Mouse (Mus musculus) kidney, postnatal 4 days (tissue): ENCODE data around the gene Acp7.
A peak's percentile ranks its signal among the peaks of the same experiment; 100 is the strongest.
"Not testable (repeated sequence)": the region's sequence is repeated elsewhere in the genome, so short reads cannot be mapped to it uniquely, and the experiment has no call there.

ENCODE experiments used
- DNase-seq, 2 experiments: peaks; one replicate each; pipeline ENCODE4 v3.0.0; 2021; ENCODE audit warnings: mixed read lengths in 2 of 2

Gene Acp7

DNA sequence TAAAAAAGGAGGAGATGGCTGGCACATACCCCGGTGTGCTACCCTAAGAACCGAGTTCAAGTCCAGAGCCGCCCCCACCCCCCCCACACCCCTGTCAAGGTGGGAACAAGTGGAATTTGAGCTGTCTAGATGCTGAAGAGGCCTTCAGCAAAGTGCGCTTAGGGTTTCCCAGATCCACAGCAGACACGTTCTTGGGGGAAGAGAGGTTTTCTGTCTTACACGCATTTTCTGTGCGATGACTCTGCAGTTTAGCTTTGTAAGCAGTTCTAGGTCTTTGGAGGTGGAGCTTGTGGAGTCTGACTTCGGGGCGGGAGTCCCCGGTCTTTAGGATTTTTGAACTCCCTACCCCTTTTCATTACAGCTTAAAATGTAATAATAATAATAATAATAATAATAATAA is at the start of gene Acp7:
Gene Acp7 (minus strand): TSS at position 260 of the 400 bp plus-strand sequence.
- DNase-seq = no peak

DNA sequence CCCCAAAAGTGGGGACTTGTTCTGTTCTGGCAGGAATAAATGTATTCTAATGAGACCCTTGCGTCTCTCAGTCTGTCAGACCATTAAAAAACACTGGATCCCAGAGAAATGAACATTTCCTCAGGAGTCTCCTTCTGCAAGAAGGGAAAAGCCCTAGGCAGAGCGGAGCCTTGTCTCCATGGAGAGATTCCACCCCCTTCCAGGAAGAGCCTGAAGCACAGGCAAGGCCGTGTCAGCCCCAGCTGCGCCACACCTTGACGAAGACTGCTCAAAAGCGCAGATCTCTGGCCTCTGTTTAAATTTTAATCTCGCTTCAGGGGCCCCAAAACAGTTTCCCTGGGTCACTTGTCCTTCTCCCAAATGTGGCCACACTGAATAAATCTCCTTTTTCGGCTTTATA is 46.5 kb upstream of the Acp7 start:
- no peak for DNase-seq

DNA sequence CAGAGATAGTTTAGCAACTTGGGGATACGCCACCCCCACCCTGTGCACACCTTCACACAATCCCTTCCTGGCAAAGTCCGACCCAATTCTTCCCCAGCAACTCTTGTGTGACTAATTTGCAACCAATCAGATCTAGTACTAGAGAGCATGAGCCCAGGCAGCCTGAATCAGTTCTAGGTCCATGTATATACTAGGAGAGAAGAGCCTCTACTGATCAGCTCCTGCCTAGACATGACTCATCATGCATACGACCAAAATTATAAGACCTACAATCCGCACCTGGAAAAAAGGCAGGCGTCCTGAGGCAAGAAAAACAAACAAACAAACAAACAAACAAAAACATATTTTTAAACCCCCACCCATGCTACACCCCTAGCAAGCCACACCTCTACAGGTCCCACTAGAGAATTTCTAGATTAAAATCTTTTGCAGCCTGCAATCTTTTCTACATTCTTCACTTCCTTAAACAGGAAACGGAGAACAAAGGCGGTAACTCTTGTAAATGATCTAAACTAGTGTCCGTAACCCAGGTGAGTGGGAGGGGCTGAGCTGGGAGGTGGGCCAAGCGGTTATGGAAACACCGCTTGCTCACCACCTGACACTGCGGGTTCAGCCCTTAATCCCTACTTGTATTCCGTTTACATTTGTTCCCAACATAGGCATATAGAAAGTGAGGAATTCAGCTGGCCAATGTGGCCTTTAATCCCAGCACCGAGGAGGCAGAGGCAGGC is 45.8 kb upstream of the Acp7 start:
- no peak for DNase-seq

DNA sequence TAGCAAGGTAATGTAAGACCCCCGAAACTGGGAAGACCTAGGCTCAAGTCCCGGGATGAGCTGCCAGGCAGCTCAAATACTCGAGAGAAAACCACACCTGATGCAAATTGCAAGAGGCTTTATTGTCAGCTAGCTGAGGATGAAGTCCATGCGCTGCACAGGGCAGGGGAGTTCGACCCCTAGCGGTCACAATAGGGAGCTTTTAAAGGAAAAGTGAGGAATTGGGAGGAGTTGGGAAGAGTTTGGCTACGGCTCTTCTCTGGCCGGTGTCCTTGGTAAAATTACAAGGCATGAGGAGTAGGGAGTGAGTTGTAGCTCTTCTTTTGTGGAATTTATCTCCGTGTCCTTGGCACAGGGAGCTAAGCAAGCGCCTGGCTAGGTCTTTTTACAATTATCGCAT is 44.6 kb upstream of the Acp7 start:
- peak; percentile 38 to 49 for DNase-seq

DNA sequence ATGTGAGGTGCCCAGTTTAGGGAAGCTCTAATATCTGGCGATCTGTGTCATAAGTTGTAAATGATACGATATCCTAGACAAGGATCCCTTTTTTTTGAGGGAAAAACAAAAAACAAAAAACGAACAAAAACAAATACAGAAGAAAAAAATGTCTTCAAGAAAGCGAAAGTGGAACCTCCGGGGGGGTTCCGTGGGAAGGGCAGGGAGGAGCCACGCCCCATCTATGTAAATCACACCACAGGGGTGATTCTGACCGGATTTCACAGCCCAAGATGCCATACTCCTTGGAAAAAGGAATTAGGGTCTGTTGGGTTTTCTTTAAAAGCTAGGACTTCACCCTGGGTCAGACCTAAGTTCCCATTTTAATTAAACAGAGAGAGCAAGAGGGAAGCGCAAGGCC is 43.9 kb upstream of the Acp7 start:
- DNase-seq = no peak

DNA sequence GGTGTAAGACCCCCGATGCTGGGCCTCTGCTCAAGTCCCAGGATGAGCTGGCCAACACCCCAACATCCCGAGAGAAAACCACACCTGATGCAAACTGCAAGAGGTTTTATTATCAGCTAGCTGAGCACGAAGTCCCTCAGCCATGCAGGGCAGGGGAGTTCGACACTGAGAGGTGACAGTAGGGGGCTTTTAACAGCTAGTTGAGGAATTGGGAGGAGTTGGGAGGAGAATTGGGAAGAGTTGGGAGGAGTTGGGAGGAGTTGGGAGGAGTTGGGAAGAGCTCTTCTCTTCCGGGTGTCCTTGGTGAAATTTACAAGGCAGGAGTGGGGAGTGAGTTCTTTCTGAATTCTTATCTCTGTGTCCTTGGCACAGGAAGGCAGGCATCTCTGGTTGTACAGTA is 41.7 kb upstream of the Acp7 start:
- not testable (repeated sequence) for DNase-seq

DNA sequence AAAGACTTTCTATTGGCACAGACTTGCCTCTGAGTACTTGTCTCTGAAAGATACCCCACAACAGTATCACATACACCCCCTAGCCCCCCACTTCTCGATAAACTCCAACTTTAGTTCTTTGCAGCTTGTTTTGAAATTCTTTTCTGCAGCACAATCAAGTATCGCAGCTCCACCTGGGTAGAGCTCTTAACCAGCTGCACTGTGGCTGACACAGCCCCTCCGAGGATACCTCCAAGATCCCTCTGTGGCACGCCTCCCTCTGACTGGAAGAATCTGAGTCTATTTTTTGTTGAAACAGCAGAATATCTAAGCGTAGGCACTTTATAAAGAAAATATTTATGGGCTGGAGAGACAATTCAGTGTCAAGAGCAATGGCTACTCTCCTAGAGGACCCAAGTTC is 41.1 kb upstream of the Acp7 start:
- DNase-seq = no peak

DNA sequence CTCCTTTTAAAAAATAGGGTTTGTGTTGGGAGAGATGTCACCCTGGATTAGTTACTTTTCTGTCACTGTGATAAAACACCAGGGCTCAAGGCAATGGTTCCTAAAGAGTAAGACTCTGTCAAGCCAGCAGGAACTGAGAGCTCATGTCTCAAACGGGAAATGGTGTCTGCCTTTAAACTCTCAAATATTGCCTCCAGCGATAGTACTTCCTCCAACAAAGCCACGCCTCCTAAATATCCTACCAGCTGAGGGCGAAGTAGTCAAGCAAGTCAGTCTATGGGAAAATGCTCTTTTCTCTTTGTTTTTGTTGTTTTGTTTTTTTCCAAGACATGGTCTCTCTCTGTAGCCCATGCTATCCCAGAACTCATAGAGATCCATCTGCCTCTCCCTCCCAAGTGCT is 40.0 kb upstream of the Acp7 start:
- DNase-seq = no peak

DNA sequence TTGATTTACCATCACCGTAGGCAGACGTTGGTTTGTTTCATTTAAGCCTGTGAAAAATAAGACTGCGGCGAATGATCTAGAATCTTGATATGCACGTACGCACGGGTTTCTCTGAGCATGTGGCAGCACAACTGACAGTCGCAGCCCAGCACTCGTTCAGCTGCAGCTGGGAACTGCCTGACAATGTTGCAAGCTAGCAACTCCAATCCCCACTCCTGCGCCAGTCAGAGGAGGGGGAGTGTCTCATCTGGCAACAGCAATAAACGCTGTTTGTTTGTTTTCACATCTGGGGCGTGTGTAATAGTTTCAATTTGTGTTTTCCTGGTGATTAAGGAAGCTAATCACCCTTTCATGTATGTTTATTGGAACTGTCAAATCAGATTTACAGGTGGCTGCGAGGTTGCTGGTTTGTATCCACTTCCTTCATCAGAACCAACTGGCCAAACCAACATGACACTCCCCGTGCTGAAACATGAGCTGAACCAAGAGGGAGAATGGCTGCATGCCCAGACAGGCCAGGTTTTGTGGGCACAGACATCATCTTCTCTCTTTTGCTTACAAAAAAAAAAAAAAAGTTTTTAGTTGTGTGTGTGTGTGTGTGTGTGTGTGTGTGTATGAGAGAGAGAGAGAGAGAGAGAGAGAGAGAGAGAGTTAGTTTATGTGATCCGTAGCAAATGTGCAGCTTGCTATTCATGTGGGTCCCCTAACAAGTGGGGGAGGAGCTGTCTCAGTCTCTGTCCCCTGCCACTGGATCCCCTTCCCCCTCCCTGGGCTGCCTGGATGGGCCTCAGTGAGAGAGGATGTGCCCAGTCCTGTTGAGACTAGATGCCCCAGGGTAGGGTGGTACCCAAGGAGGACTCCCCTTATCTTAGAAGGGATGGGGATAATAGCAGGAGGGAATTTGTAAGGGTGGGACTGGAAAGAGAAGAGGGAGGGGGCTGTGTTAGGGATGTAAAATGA is 34.8 kb upstream of the Acp7 start:
- DNase-seq = peak; percentile 22 to 48

DNA sequence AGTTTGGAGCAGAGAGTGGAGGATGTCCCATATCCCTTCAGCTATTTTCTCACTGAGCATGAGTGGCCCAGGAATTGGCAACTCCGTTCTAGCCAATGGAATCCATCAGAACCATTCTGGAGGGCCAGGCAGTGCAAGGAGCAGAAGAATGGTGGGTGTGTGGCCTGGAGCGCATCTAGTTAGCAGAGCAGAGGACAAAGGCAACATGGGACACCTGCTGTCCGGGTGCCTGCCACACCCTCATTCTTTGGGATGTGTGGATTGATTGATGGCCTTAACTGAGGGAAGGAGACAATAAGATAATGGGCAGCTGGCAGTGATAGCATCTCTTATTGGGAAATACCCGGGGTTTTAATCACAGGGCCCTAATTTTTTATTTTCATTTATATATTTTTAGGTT is 25.3 kb upstream of the Acp7 start:
- DNase-seq = no peak

DNA sequence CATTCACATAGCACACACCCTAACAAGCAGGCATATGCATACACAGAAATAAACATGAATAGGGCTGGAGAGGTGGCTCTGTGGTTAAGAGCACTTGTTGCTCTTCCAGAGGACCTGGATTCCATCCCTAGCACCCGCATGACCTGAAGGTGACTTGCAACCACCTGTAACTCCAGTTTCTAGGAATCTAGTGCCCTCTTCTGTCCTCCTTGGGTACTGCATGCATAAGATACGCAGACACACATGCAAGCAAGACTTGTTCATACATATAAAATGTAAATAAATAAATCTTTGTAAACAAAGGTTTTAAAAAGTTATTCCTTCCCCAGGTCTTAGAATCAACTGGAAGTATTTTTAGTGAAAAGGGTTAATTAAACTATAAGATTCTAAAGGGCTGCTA is 20.0 kb upstream of the Acp7 start:
- no peak for DNase-seq

DNA sequence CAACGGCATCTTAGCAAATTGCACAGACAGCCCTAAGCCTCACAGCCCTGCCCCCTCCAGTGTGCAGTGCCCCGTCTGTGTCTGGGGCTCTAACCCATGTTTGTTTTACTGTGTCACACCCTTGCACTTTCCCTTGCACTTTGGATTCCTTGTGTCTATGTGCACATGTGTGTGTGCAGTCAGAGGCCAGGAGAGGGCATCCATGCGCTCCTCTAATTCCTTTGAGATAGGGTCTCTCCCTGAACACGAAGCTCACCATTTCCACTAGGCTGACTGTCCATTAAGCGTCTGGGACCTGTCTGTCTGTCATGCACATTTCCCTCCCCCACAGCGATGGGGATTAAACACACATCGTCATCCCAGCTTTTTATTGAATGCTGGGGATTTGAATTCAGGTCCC is 15.9 kb upstream of the Acp7 start:
- no peak for DNase-seq

DNA sequence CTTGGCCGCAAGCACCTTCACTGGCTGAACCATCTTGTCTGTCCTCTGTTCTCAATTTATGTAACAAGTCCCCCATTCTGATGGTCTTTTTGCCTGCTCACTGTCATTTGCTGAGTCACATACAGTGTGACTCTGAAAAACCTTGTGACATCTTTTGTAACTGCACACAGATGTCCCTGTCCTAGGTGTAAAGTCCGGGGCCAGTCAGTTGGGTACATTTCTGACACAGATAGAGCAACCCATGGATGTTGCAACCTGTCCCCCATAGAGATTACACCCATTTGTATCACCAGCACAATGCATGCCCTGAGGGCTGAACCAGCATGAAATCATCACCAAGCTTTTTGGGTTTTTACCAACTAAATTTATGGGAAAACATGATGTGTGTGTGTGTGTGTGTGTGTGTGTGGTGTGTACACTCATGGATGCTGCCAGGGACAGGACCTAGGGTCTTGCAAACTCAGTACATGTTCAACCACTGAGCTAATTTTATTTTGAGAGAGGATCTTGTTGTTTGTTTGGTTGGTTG is 14.9 kb upstream of the Acp7 start:
- no peak for DNase-seq

DNA sequence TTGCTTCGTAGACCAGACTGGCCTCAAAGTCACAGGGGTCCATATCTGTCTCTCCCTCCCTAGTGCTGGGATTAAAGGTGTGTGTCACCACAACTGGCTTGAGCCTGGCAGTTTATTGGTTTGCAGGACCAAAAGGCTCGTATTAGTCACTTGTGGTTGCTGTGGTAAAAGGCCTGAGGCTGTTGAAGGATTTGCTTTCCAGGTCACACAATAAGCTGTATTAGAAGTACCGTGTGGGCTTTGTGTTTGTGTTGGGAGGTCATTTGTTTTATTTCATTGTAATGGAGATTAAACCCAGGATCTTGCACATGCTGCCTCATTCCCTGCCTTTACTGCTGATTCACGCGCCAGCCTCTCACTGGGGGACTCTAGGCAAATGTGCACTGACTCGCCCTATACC is 14.2 kb upstream of the Acp7 start:
- DNase-seq = no peak

DNA sequence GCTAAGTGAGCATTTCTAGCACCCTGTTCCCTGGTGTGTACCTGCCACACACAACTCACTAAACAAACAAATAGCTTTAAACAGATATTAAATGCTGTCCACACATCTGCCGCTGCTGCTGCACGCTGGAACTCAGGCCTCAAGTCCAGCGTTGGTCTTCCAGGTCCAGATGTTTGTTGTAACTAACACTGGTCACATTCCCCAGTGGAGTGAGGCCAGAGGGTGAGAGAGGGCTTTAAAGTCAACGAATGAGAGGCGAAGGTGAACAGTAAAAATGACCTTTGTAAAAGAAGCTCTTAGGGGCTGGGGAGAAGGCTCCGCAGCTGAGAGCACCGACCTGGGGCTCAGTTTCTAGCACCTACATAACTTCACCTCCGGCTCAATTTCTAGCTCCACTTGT is 10.4 kb upstream of the Acp7 start:
- no peak for DNase-seq

DNA sequence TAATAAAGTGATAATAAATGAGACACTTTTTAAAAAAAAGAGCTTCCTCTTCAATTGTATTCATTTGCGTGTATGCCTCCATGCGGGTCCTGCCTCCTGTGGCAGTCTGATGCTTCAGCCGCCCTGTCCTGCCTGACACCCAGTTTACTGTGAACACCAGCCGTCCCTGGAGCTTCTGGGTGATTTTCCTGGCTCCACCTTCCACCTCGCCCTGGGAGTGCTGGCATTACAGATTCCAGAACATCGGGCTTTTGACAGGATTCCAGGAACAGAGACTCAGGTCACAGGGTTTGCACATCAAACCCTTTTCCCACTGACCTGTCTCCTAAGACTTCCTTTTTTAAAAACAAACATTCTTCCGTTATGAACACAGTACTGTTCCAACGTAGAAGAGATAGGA is 6.4 kb upstream of the Acp7 start:
- DNase-seq = no peak

DNA sequence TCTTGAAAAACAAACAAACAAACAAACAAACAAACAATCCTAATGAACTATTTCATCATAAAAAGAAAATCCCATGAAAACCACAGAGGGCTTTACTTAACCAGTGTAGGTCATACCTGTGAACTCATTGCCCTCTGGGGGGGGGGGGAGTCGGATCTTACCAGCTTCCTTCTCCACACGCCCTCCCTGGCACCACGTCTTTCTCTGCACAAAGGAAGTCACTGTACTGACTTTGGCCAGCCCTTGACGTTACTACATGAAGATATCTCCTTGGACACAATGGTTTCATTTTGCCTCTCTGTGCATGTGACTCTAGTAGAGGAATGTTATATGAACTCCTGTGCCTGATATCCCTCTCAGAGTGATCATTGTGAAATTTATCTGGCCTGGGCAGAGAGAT is 3.0 kb upstream of the Acp7 start:
- no peak for DNase-seq

DNA sequence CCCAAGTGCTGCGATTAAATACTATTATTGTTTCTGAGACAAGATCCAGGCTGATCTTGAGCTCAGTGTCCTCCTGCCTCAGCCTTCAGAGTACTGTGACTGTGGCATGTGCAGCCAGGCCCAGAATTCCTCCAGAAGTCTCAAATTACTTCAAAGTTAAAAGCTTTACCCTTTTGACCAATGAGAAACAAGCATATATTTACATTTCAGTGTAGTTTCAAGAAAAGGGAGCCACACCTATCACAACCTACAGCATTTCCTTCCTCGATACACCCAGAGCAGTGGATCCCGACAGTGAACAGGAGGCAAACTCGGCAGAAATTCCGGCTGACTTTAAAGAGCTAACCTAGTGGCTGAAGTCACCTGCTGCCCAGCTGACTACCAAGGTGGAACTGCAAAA is 6.3 kb downstream of the Acp7 start:
- DNase-seq = no peak

DNA sequence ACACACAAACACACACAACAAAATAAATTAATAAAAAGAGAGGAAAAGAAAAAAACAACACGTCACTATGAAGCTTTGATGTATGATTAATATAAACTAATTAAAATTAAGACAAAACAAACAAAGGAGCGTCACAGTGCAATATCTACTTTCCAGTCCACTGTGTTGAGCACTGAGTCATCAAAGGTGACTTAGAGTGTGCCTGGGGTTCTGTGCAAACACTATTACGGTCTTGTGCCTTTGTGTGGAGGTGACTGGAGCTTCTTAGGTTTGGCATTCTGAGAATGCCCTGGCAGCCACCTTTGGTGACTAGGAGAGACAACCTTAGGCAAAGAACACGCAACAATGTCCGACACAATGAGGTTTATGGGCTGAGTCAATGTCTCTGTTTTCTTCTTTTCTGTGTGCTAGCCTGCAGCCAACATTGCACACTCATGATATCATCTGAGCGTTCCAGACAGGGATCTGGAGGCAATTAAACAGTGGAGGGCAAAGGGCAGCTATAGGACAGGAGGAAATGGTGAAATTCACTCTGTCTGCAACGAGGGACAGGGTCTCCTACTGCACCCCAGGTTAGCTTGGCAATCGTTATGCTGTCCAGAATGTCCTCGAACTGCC is 11.9 kb downstream of the Acp7 start:
- DNase-seq = no peak

DNA sequence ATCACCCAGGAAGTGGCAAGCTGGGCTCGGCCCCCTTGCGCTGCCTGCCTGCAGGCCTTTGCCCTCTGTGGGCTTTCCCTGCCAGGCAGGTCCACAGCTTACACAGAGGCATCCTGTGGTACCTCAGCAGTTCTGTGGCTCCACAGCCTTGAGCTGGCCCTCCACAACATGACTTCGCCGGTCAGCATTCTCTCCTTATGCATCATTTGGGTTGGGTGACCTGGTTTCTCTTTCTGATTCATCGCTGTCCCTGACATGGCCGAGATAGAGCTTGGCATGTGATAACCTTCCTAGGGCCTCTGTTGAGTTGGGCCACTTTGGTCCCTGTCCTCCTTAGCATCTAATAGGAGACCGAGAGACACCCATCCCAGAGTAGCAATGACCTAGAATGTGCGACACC is 25.2 kb downstream of the Acp7 start:
- no peak for DNase-seq

DNA sequence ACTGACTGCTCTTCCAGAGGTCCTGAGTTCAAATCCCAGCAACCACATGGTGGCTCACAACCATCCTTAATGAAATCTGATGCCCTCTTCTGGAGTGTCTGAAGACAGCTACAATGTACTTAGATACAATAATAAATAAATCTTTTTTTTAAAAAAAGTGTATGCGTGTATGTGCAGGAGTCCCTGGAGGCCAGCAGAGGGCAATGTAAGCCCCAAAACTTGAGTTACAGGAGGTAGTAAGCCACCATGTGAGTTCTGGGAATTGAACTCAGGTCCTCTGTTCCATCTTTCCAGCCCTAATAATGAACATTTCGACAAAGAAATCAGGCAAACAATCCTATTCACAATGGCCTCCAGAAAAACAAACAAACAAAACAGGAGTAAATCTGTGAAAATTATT is 27.3 kb downstream of the Acp7 start:
- not testable (repeated sequence) for DNase-seq

DNA sequence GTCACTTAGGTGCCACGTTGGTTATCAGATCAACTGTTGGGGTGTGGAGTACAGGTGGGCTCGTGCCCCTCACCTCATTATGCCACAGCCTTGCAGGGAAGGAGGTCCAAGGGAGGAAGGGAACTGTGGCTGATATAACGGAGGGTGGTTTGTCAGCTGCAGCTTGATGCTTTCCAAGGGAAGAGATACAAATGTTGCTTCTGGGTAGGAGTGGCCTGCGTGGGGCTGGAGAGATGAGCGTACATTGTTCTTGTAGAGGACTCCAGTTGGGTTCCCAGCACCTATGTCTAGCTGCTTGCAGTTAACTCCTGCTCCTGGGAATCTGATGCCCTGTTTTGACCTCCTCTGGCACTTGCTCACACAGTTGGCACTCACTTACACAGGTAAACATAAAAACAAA is 28.0 kb downstream of the Acp7 start:
- no peak for DNase-seq

DNA sequence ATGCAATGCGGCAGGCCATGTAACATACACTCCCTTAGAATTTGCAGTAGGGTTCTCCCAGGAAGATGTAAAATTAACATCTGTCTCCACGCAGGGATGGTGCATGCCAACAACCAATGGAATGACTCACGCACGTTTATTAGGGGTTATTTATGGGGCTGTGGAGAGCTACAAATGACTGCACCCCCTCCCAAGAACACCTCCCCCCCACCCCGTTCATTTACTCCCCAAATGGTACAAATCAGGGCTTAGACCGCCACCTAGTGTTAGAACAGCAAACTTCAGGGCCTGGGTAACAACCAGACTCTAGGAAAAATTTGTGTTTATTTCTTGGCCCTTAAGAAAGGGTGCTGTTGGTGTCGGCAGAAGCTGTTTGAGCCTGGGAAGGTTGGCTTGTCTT is 29.5 kb downstream of the Acp7 start:
- peak; percentile 74 to 78 for DNase-seq

DNA sequence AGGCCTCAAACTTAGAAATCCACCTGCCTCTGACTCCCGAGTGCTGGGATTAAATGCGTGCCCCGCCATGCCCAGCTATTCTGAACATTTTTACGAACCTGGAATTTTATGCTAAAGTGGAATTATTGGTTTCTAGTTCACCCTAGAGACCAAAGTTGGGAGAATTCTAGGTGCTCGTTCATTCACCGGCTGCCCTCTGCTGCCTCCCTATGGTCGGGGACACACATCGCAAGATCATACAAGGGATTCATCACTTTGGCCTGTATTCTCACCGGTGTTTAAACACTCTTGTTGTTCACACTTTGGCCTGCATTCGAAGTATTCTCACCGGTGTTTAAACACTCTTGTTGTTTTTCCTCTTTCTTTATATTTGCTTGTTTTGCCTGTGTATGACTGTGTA is 30.1 kb downstream of the Acp7 start:
- DNase-seq = peak; percentile 83 to 85
